Mouse (Mus musculus): ENCODE data around the gene Cenpi. TPM values are rescaled to one million over a fixed set of nuclear protein-coding genes. Genes with fewer than 3 reads are reported as not detected.
A peak's percentile ranks its signal among the peaks of the same experiment; 100 is the strongest.
"Not testable (repeated sequence)": the region's sequence is repeated elsewhere in the genome, so short reads cannot be mapped to it uniquely, and the experiment has no call there.

Gene Cenpi
- total and polyA plus RNA-seq, 2 experiments from 2014 or later, result 7.0 to 12.2 TPM

GRCm38 (mm10) chrX:134297195-134297594, 10.7 kb upstream of the Cenpi start:
- H3K27me3 ChIP-seq (ENCODE audit: control insufficient read depth, insufficient read depth, low read length), result 0 out of 2 replicates have a peak, but pooled peaks cover 5% of the 10 kb centered on the region
- H3K36me3 ChIP-seq (replicated peaks; ENCODE audit: control insufficient read depth, insufficient read depth, low read length), result no peaks in the 10 kb centered on the region
- H3K9me3 ChIP-seq (replicated peaks; ENCODE audit: control insufficient read depth, low read length), result no peaks in the 10 kb centered on the region
- TF ChIP-seq EP300 (IDR thresholded peaks at IDR 0.05; ENCODE audit: low read depth), result no peak
- TF ChIP-seq CTCF (IDR thresholded peaks at IDR 0.05; ENCODE audit: low read depth), result no peak
- ATAC-seq (ENCODE audit: insufficient read depth, low read depth), result no peak
- no peak overlapping the region for H3K27ac ChIP-seq (ENCODE audit: low read depth)
- no peak for DNase-seq (ENCODE audit: low spot score)
- H3K9ac ChIP-seq (replicated peaks; ENCODE audit: low read depth, low read length), result no peak overlapping the region
- H3K4me1 ChIP-seq (ENCODE audit: control insufficient read depth, insufficient read depth), result no peaks in the 10 kb centered on the region
- peak overlapping the region; percentile 71 for H3K4me2 ChIP-seq (ENCODE audit: low read depth, low read length)
- 0 out of 2 replicates have a peak overlapping the region, but pooled peaks have one; percentile 53 for H3K4me3 ChIP-seq (ENCODE audit: low read depth, low read length)
- 50% methylated on average over 4 of the region's 4 CpGs for WGBS

GRCm38 (mm10) chrX:134300219-134300618, 7.7 kb upstream of the Cenpi start:
- Histone ChIP-seq H3K4me2 (ENCODE audit: low read depth, low read length) (no peak overlapping the region), H3K9ac (replicated peaks; ENCODE audit: low read depth, low read length) (no peak overlapping the region), H3K27ac (ENCODE audit: low read depth) (no peak overlapping the region), H3K4me1 (ENCODE audit: control insufficient read depth, insufficient read depth) (no peaks in the 10 kb centered on the region), H3K36me3 (replicated peaks; ENCODE audit: control insufficient read depth, insufficient read depth, low read length) (no peaks in the 10 kb centered on the region), H3K9me3 (replicated peaks; ENCODE audit: control insufficient read depth, low read length) (no peaks in the 10 kb centered on the region), H3K4me3 (ENCODE audit: low read depth, low read length) (no peak overlapping the region), H3K27me3 (ENCODE audit: control insufficient read depth, insufficient read depth, low read length) (no peaks in the 10 kb centered on the region)
- no peak for TF ChIP-seq CTCF (IDR thresholded peaks at IDR 0.05; ENCODE audit: low read depth)
- no peak for TF ChIP-seq EP300 (IDR thresholded peaks at IDR 0.05; ENCODE audit: low read depth)
- DNase-seq (ENCODE audit: low spot score), result no peak
- no peak for ATAC-seq (ENCODE audit: insufficient read depth, low read depth)
- 58% methylated on average over 5 of the region's 5 CpGs for WGBS

DNA sequence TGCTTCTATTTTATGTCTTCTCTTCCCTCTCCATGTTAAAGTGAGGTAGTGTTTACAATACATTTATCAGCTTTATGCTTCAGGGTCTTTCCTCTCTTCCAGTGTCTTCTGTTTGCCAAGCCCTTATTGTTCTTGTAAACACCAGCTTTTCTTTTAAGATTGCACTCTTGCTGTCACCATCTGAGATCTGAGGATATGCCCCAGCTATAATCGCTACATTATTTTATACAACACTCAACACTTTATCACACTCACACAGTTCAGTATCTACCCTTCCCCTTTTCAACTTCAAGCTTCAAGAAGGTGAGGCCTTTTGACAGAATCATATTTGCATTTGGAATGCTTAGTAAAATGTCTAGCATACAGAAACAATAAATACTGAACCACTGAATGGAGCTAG, 4.6 kb upstream of the Cenpi start:
- ATAC-seq (ENCODE audit: insufficient read depth, low read depth), result no peak
- Histone ChIP-seq H3K4me1 (ENCODE audit: control insufficient read depth, insufficient read depth) (no peaks in the 10 kb centered on the region), H3K27me3 (ENCODE audit: control insufficient read depth, insufficient read depth, low read length) (no peaks in the 10 kb centered on the region), H3K9me3 (replicated peaks; ENCODE audit: control insufficient read depth, low read length) (no peaks in the 10 kb centered on the region), H3K9ac (replicated peaks; ENCODE audit: low read depth, low read length) (no peak overlapping the region), H3K36me3 (replicated peaks; ENCODE audit: control insufficient read depth, insufficient read depth, low read length) (no peaks in the 10 kb centered on the region), H3K27ac (ENCODE audit: low read depth) (no peak overlapping the region), H3K4me2 (ENCODE audit: low read depth, low read length) (no peak overlapping the region), H3K4me3 (ENCODE audit: low read depth, low read length) (no peak overlapping the region)
- 82% methylated on average over 1 of the region's 1 CpGs for WGBS
- TF ChIP-seq EP300 (IDR thresholded peaks at IDR 0.05; ENCODE audit: low read depth) (no peak), CTCF (IDR thresholded peaks at IDR 0.05; ENCODE audit: low read depth) (no peak)
- no peak for DNase-seq (ENCODE audit: low spot score)

DNA sequence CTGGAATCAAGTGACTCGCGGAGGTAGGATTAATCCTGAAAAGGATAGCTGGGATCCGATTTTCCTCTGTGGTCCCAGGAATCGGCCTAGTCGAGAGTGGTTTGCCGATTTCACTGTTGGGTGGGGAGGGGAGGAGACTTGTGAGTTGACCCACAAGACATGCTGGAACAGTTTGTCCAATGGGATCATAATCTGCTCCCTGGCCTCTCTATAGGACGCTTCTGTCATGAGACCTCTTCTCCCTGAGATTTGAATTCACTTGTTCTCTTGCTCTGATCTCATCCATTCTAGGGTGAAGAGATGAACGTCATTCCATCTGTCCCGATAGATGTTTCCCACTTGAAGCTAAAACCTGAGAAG, 371 bp downstream of the Cenpi start:
- Histone ChIP-seq H3K4me3 (ENCODE audit: low read depth, low read length) (peak overlapping the region; percentile 44), H3K9ac (replicated peaks; ENCODE audit: low read depth, low read length) (no peak overlapping the region; the same call in 1 of the 2 replicates), H3K4me1 (ENCODE audit: control insufficient read depth, insufficient read depth) (no peaks in the 10 kb centered on the region), H3K9me3 (replicated peaks; ENCODE audit: control insufficient read depth, low read length) (no peaks in the 10 kb centered on the region), H3K27me3 (ENCODE audit: control insufficient read depth, insufficient read depth, low read length) (no peaks in the 10 kb centered on the region), H3K27ac (ENCODE audit: low read depth) (no peak overlapping the region), H3K36me3 (replicated peaks; ENCODE audit: control insufficient read depth, insufficient read depth, low read length) (no peaks in the 10 kb centered on the region), H3K4me2 (ENCODE audit: low read depth, low read length) (peak overlapping the region; percentile 53)
- DNase-seq (ENCODE audit: low spot score) (peak; percentile 7), ATAC-seq (ENCODE audit: insufficient read depth, low read depth) (peak; percentile 73)
- 23% methylated on average over 9 of the region's 9 CpGs for WGBS
- TF ChIP-seq EP300 (IDR thresholded peaks at IDR 0.05; ENCODE audit: low read depth), result no peak
- TF ChIP-seq CTCF (IDR thresholded peaks at IDR 0.05; ENCODE audit: low read depth), result no peak

DNA sequence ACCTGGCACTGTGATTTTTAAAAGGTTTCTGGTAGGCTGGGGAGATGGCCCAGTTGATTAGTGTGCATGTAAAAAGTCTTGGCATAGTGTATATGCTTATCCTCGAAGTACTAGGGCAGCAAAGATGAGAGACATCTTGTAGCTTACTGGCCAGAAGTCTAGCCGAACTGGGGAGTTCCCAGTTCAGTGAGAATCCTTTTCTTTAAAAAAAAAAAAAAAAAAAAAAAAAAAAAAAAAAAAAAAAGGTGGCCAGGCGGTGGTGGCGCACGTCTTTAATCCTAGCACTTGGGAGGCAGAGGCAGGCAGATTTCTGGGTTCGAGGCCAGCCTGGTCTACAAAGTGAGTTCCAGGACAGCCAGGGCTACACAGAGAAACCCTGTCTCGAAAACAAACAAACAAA, 3.3 kb downstream of the Cenpi start:
- whole genome bisulfite sequencing, result 71% methylated on average over 7 of the region's 7 CpGs

DNA sequence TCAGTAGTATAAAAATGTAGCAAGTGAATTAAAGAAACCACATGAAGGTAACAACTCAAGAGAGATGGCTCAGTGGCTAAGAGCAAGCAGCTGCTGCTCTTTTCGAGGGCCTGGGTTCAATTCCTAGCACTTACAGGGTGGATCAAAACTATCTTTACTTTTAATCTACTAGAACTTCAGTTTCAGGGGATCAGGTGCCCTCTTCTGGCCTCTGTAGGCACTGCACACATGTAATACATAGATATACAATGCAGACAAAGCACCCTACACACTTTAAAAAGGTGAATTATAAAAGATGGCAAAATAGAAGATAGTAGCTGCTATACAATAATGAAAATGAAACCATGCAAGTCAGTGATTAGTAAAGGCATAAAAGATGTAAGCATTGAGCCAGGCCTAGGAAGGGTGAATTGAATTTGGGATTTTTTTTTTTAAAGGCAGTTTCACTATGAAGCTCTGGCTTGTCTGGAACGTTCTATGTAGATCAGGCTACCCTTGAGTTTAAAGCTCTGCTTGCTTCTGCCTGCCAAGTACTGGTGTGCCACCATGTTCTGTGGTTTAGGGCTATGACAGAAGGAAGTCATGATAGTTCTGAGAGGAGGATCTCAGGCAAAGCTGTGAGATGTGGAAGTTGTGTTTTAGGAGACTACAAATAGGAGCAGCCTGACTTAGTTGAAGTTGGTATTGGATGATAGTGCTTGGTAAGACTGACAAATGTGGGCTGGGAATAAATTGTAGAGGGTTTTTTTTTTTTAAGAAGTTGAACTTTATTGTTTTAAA, 11.5 kb downstream of the Cenpi start:
- H3K9ac ChIP-seq (replicated peaks; ENCODE audit: low read depth, low read length), result no peak overlapping the region
- no peaks in the 10 kb centered on the region for H3K9me3 ChIP-seq (replicated peaks; ENCODE audit: control insufficient read depth, low read length)
- no peaks in the 10 kb centered on the region for H3K27me3 ChIP-seq (ENCODE audit: control insufficient read depth, insufficient read depth, low read length)
- no peak for ATAC-seq (ENCODE audit: insufficient read depth, low read depth)
- H3K36me3 ChIP-seq (replicated peaks; ENCODE audit: control insufficient read depth, insufficient read depth, low read length), result no peaks in the 10 kb centered on the region
- H3K4me2 ChIP-seq (ENCODE audit: low read depth, low read length), result no peak overlapping the region
- H3K4me1 ChIP-seq (ENCODE audit: control insufficient read depth, insufficient read depth), result no peaks in the 10 kb centered on the region
- WGBS, result 76% methylated on average over 2 of the region's 2 CpGs
- TF ChIP-seq EP300 (IDR thresholded peaks at IDR 0.05; ENCODE audit: low read depth) (no peak), CTCF (IDR thresholded peaks at IDR 0.05; ENCODE audit: low read depth) (peak; percentile 38; the same call in 1 of the 2 replicates)
- DNase-seq (ENCODE audit: low spot score), result no peak
- H3K27ac ChIP-seq (ENCODE audit: low read depth), result no peak overlapping the region
- no peak overlapping the region for H3K4me3 ChIP-seq (ENCODE audit: low read depth, low read length)

More for the DNA sequence above, 3.3 kb downstream of the Cenpi start:
- H3K4me3 ChIP-seq (ENCODE audit: low read depth, low read length); H3K27ac ChIP-seq (ENCODE audit: low read depth); ATAC-seq (ENCODE audit: insufficient read depth, low read depth); H3K4me2 ChIP-seq (ENCODE audit: low read depth, low read length); H3K4me1 ChIP-seq (ENCODE audit: control insufficient read depth, insufficient read depth); H3K27me3 ChIP-seq (ENCODE audit: control insufficient read depth, insufficient read depth, low read length); H3K9me3 ChIP-seq (replicated peaks; ENCODE audit: control insufficient read depth, low read length); H3K9ac ChIP-seq (replicated peaks; ENCODE audit: low read depth, low read length); H3K36me3 ChIP-seq (replicated peaks; ENCODE audit: control insufficient read depth, insufficient read depth, low read length); DNase-seq (ENCODE audit: low spot score): not testable (repeated sequence)

All from heart, postnatal 0 days (tissue).